Mouse (Mus musculus) layer of hippocampus, adult 9-10 months (tissue): ENCODE results near the gene Nop58.
"Not testable (repeated sequence)": the region's sequence is repeated elsewhere in the genome, so short reads cannot be mapped to it uniquely, and the experiment has no call there.

Source experiments
- DNase-seq: peaks from one replicate; pipeline ENCODE4 v3.0.0; 2022; ENCODE audit warnings: low spot score

The Nop58 gene

GRCm38 (mm10) chr1:59719900-59720299 is 35.1 kb downstream of the Nop58 start:
- peak; percentile 13 for DNase-seq

GRCm38 (mm10) chr1:59725661-59726060 is 40.9 kb downstream of the Nop58 start:
- DNase-seq = no peak

GRCm38 (mm10) chr1:59730106-59730505 is 45.3 kb downstream of the Nop58 start:
- DNase-seq = no peak

- DNase-seq = no peak
These were observed 46.0 kb downstream of the Nop58 start for GRCm38 (mm10) chr1:59730737-59731136.

GRCm38 (mm10) chr1:59734076-59734475 is 49.3 kb downstream of the Nop58 start:
- no peak for DNase-seq

GRCm38 (mm10) chr1:59738768-59739414 is 54.1 kb downstream of the Nop58 start:
- no peak for DNase-seq

- no peak for DNase-seq
These were observed 55.0 kb downstream of the Nop58 start for GRCm38 (mm10) chr1:59739577-59740354.

- no peak for DNase-seq
These were observed 64.3 kb downstream of the Nop58 start for GRCm38 (mm10) chr1:59749047-59749446.

- DNase-seq = not testable (repeated sequence)
These were observed 65.0 kb downstream of the Nop58 start for GRCm38 (mm10) chr1:59749724-59750123.

GRCm38 (mm10) chr1:59755298-59755697 is 70.5 kb downstream of the Nop58 start:
- DNase-seq = no peak

- DNase-seq = no peak
These were observed 73.6 kb downstream of the Nop58 start for GRCm38 (mm10) chr1:59758325-59758724.

- peak; percentile 6 for DNase-seq
These were observed 77.4 kb downstream of the Nop58 start for GRCm38 (mm10) chr1:59762208-59762607.

- peak; percentile 18 for DNase-seq
These were observed 77.9 kb downstream of the Nop58 start for GRCm38 (mm10) chr1:59762651-59763163.

GRCm38 (mm10) chr1:59763164-59763768 is 78.5 kb downstream of the Nop58 start, which contains the start of gene Bmpr2:
Gene Bmpr2 (plus strand): TSS chr1:59763400.
- DNase-seq = peak; percentile 31

- DNase-seq = no peak
These were observed 79.0 kb downstream of the Nop58 start for GRCm38 (mm10) chr1:59763781-59764251.

- no peak for DNase-seq
These were observed 79.7 kb downstream of the Nop58 start for GRCm38 (mm10) chr1:59764407-59764971.

- DNase-seq = no peak
These were observed 80.5 kb downstream of the Nop58 start for GRCm38 (mm10) chr1:59765279-59765678.

- no peak for DNase-seq
These were observed 81.9 kb downstream of the Nop58 start for GRCm38 (mm10) chr1:59766626-59767025.
